Mouse (Mus musculus) fibroblast of lung, adult 2 months (primary cell): ENCODE data around the gene Frmd7.

ENCODE experiments used
- DNase-seq: peaks from one replicate; pipeline ENCODE4 v3.0.0-alpha.2; 2011; ENCODE audit warnings: low read depth

The Frmd7 gene

DNA sequence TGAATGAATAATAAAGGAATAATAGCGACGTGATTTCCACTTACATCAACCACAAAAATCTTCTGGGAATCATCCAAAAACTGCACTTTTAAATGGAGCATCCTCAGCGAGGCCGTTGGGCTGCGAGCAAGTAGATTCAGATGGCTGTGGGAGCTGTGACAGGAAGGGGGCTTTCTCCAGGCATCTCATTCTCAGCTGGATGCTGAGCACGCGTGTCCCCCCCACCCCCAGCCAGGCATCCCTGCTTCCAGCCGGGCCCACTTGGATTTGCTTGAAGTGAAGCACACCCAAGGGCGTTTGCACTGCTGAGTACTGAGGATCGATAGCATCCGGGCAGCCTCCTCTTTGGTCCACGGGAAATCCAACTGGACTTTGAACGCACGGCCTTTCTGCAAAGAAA is at the start of gene Frmd7:
TSS of gene Frmd7 (minus strand) at position 101 of the 400 bp plus-strand sequence.
- DNase-seq = no peak

DNA sequence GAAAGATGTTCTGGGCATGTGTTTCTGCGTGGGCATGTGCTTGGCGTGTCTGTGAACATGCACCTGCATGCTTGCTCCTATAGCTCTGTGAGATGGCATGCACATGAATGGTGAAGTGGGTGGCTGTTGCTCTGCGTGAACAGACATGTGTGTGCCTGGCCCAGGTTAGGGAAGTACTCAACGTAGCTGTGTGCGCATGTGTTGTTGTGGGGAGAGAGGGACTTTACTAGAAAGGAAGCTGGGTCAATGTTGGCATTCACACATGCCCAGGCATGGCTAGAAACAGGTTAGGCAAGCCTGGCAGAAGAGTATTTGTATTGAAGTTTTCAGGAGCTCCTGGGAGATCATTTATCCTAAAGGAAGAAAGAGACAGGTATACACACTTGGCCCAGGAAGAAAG is 48.8 kb upstream of the Frmd7 start:
- DNase-seq = no peak

DNA sequence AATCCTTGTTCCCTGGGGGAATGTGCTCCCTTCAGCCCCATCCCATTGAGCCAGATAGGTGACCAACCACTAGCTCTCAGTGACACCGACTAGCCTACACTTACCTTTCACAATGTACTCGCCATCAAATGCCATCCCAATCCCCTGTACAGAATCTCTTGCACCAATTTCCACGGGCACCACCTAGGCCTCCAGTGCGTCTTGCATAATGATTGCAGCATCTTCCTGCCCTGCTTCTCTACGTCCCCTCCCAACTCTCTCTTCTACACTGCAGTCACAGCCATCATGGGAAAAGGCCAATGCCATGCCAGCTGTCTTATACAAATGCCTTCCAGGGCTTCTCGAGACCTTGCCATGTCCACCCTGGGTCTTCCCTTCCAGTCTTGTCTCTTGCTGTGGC is 47.4 kb upstream of the Frmd7 start:
- no peak for DNase-seq

DNA sequence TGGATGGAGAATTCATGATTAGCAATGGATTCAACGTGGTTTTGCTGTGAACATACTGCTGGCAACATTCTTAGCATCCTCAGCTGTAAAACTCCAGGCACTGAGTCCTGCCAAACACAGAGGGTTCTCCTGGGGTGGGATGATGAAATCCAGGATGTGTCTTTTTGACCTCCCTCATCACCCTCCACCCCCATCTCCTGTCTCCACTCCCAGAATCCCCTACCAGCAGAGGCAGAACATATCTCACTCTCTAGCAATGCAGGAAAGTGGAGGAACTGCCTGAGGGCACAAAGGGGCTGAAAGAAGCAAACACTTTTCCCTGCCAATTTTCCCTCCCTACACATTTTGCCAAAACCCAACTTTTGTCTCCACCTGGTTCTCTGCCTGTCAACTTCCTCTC is 46.1 kb upstream of the Frmd7 start:
- no peak for DNase-seq

DNA sequence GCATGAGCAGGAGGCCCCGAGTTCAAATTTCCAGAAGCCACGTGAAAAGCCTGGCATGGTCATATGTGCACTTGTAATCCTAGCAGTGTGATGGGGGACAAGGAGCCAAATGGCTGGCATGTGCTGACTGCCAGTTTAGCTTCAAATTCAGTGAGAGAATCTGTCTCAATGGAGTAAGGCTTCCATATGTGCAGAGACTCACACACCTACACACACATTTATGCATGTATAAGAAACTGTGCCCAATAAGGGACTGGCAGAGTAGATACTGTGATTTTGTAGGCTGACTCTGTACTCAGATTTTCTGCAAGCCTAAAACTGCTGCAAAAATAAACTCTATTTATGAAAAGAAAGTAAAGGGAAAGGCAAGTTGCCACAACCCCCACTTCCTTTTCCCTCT is 35.9 kb upstream of the Frmd7 start:
- no peak for DNase-seq

DNA sequence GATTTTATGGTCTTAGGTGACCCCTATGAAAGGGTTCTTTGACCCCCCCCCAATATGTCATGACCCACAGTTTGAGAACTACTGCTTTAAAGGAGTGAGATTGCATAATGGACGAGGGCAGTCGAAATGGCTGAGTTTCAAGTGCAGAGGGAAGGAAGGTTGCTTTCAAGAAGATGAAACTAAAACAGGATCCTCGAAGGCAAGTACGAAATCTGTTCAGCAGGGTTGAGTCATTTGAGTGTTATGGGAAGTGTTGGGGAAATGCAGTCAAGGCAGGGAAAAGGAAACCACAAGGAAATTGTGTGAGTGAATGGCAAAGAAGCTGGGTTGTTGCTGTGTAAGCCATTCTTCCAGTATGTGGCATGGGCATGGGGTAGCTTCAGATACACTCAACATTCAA is 29.6 kb upstream of the Frmd7 start:
- no peak for DNase-seq

DNA sequence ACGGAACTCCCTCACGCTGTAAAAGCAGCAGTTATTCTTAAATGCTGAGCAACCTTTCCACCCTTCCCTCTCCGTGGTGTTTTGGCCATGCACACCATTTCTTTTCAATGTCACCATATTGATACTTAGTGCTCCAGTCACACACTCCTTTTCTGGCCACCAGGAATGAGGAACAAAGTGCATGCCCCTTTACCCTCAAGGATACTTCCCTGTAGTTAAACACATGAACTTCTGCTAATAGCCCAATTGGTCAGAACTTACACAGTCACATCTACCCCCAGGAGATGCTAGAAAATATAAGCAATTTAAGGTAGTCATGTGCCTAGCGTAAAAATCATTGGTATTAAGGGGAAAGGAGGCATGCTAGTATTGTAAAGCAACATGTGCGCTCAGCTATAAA is 27.4 kb upstream of the Frmd7 start:
- no peak for DNase-seq

DNA sequence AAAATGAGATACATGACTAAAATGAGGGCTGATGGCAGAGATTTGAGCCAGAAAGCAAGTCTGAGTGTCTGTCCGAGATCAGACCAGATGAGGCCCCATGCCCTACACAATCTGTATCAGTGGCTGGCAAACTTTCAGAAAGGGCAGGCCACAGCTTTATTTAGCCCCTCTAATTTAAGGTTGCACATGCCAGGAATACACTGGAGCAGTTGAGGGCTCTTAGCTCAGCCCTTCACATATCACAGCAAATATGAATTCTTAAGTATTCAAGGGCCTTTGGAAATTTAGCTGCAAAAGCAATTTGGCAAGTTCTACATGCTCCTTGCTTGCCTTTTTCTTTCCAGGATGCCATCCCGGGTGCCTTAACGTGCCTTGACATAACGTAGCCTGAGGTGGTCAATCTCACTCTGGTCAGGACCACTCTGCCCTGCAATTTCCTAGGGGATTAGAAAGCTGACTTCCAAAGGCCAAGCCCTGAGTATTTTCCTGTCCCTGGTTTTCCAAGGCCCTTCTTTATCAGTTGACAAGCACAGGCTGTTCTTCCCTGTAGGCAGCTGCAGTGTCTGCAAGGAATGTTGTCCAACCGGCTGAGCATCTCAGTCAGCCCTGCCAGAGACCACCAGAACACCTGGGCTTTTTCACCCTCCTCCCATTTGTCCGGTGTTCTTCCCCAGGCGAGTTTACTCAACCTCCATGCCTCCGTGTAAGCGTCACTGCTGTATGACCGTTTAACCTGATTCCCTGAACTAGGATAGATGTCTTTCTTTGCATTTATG is 25.8 kb upstream of the Frmd7 start:
- no peak for DNase-seq

DNA sequence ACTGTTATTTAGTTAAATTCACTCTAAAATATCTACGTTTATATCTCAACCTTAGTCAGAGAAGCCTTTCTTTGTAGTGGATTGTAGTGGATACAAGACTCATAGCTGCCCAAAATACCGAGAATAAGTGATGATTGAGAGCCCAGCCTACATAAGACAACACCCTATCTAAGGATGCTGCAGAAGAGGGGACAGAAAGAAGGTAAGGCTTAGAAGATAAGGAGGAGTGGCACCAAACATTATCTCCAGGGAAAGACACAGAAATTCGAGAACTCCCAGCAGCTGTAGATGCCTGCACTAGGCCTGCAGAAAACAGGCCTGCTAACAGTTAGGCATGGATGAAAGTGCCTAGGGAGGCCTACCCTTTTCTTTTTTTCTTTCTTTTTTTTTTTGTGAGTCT is 22.6 kb upstream of the Frmd7 start:
- no peak for DNase-seq

DNA sequence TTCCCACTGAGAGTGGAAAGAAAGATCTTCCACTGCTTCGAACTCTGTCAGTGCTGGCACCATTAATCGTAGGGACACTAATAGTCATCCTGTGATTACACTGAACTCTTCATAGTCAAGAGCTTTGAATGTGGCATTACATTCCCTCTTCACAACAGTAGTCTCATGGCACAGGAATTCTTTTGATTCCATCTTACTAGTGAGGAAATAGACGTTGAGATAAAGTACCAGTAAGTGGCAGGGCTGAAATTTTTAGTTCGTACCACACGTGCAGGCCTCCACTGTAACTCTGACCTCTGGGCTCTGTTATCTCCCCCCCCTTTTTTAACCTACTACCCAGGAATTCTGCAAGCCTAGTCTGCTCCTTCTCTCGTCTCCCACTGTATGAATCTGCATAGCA is 20.4 kb upstream of the Frmd7 start:
- no peak for DNase-seq

DNA sequence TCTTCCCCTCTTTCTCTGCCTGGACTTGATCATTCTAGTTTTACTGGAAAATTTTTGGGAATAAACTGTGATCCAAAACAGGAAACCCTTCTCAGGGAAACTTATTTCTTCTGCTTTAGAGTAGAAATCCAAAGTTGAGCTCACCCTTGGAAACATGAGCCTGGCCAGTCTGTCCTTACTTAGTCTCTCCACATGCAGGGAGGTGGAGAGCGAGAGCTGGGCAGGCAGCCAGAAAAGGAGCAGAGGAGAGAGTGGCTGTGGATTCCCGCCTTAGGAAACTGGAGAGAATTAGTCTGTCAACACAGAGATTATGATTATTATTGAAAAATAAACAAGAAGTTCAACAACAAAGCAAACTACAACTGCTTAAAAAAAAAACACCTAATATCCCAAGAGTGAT is 6.1 kb upstream of the Frmd7 start:
- peak; percentile 6 for DNase-seq

DNA sequence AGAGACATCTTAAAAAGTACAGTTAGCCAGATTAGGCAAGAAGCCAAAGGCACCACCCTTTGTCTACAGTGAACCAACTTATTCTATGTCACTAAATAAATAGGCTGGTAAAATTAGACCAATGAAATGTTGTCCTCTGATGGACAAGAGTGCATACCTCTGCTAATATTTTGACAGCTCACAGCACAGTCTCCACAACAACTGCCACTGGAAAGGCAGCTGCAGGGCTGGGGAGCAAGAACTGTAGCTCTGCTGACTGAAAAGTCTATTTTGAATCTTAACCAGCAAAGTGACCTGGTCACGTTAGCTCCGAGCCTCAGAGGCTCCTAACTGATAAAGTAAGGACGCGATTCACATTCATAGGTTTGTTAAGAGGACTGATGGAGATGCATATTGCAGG is 5.6 kb upstream of the Frmd7 start:
- no peak for DNase-seq

DNA sequence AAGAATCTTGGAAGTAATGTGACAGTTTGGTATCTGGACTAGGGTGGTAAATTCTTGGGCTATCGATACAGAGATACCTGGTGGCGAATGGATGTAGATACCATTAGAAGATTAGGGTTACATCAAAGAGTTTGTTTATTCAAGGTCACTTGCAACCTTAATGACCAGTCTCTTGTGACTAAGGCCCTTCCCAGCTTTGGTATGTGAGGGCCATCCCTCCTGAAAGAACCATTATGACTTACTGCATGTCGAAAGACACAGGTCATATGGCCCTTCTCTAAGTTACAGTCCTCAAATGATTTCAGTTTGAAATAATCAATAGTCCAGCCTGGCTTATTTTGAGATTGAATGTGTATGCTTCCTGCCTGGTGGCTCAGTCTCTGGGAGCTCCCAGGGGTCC is 5.4 kb downstream of the Frmd7 start:
- no peak for DNase-seq

DNA sequence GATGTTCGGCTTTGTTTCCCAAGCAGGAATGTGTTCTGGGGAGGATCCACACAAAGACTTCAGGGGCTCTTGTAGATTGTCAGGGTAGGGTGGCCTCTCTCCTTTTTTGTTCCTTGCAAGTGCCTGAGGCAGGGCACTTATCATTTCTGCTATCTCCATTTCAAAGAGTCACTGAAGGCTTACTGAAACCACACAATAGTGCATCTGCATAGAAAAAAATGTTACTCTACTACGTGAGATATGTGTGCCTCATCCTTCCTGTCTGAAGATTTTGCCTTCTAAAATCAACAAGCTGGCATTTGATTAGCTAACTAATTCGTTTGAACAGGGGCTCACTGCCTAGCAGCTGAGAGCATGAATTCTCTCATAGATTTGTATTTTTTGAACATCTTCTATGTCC is 12.2 kb downstream of the Frmd7 start:
- DNase-seq = no peak

DNA sequence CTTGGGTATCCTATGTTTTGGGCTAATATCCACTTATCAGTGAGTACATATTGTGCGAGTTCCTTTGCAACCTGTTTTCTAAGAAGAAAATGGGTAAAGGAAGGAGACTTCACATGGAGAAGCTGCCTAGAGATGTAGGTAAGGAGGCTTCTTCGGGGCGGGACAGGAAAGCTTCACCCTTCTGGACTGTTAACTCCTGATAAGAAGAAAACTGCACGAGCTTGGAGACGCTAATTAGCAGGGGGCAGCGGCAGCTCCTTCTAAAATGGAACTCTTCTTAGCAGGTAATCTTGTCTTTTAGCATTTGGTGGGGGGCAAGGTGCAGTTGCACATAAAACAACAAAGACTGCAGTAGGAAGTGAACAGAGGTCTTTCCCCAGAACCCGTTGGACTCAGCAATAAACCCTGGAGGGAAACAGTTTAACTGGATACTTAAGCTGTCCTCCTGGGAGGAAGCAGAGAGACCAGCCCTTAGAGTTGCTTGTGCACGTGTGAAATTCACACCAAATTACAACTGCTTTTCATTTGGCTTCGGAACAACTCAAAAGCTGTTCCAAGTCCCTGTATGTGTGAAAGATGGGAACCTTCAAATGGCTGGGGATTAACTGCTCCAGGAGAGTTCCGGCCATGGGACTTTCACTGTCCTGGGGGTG is 15.5 kb downstream of the Frmd7 start:
- no peak for DNase-seq

DNA sequence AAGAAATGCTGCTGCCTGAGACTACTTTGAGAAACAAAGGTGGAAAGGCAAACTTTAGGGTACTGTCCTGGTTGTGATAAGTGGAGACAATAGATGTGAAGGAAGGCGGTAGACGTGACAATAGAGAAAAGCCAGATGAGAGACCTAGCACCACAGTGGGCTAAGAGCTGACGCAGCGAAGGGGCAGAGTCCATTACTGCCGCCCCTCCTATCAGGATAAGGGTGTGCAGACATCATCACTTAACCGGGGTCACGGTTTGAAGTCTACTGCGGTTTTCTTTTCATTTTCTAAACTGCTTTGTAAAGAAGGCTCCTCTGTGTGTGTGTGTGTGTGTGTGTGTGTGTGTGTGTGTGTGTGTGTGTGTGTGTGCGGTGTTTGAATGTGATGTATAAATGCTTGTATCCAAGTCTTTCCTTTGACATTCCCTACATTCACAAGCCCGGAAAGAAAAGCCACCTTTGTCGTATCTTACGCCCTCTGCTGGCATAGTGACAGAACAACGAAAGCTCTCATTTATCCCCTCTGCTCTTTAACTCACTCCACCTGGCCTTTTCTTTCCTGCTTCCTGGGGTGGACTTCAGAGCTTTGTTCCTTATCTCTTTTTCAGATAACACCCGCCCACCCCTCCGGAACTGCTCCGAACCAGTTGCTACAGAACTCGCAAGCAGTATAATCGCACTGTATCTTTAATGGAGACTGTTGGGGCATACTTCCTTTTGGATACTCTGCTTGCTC is 17.7 kb downstream of the Frmd7 start:
- no peak for DNase-seq

DNA sequence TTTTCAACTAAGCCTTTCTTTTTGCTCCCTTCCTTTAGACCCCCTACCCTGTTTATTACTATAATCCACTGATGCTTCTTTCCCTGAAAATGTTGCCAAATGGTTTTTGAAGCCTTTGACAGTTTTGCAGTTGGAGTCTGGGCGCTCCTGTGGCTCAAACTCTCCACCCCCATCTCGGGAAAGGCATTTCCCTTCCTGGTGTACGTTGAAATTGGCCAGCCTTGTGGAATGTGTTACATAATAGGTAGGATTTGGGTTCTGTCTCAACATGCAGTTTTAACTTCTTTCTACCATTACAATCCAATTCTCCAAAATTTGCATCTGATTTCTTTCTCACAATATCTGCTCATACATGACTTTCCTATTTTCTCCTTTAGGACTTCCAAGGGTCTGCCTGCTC is 23.8 kb downstream of the Frmd7 start:
- DNase-seq = no peak

DNA sequence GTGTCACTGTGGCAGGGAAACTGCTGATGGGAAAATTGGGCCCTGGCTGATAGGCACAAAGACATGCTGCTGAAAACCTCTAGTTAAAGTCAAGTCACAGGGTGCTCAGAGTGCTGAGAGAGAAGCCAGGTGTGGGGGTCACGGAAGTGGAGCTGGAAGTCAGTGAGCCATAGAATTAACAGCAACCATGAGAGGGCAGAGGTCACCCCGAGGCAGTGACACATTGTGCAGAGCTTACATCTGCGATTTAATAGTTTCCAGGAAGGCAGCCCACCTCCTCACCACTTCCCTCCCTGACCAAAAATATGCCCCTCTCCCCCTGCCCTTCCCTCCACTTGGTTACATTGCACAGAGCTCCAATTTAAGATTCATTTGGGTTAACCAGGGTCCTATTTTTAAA is 25.1 kb downstream of the Frmd7 start:
- DNase-seq = no peak

DNA sequence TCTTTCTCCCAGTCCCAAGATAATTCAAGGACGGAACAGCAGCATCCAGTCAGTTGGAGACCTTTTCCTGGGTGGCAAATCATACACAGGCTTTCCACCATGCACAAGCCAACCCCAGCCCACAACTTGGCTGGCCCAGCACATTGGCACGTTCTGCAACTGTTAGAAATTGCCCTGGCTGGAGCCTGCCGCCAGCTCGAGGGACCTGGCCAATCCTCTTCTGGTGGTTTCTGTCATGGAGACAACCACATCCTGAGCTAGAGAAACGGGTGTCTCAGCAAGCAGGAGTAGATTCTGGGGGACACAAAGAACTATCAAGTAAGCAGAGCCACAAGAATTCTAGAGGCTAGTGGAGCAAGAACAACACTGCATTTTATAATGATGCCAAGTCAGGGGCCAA is 32.6 kb downstream of the Frmd7 start:
- DNase-seq = no peak

DNA sequence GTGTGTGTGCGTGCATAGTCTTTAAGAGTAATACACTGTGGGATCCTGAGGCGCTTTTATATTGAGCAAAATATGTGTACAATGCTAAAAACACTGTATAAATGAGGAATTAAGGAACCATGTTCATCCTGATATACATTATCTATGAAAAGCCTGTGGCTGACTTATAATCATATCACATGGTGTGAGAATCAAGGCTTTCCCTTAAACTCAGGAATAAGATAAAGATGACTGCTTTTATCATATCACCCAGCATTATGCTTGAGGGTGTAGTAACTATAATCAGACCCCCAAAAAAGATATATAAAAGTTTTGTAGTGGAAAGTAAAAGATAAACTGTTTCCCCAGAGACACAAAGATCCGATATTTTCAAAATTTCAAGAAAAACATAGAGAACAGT is 39.0 kb downstream of the Frmd7 start:
- no peak for DNase-seq

DNA sequence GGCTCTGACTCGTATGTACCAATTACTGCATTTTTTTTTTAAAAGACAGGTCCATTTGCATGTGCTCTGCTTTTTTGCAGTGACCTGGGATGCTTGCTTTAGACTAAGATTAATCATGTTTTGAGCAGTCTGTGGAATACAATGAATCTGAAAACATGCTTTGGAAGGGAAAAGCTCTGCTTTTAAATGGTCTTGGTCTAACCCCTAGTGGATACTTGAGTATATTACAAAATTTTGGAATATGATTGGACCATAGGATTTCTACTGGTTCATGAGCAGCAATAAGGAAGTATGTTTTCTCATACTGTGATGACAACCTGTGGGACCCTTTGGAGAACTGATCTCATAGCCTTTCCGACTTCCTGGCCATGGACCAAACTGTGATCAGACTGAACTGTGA is 54.5 kb downstream of the Frmd7 start:
- no peak for DNase-seq

DNA sequence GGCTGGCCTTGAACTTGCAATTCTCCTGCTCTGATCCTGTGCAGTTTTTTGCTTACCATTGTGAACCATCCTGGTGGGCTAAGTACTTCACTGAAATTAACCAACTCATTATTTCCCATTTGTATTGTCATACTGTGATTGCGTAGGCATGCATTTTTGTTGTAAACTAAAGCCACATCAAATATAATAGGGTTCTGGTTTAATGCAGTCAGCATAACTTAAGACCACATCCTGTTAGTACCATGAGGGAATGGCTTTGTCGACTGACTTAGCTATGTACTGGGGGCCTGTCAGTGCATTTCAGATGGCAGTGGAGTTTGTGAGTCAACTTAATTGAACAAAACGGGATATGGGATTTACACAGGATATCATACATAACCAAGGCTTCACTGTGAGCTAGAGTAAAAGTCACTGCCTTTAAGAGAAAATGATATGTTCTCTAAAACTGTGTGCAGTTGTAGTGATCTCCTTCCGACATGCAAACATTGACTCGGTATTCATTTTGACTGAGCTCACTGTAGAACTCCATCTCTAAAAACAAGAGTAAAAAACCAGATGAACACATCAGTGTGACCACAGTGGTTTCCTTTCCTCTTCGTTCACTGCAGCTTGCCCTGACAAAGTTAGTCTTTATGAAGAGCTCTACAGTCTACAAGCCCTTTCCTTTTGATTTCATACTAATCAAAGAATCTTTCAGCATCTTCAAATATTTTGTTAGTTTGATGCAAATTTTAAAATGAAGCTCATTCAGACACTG is 68.1 kb downstream of the Frmd7 start:
- DNase-seq = no peak

DNA sequence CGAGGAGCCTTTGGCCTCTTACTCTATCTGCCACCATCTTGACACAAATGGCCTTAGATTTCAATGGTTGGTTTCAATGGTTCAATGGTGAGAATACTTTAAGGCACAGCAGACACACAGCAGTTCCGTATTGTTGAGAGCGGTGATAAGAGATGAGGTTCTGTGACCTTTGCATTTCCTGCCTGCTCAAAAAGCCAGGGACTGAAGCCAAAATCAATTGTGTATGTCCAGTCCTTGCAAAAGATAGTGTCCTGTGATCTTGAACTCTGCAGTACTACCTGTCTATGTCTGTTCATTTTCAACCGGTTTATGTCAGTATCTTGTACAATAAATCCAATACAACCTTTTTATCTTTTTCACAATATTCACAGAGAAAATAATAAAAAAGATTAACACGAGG is 77.8 kb downstream of the Frmd7 start:
- no peak for DNase-seq
